Mouse (Mus musculus) MEL (cell line): ENCODE results near the gene Plcb3.

Experiments
- CHD1 ChIP-seq: IDR thresholded peaks from 2 replicates; pipeline ENCODE4 v1.6.1; 2012; ENCODE audit warnings: low read depth, mild to moderate bottlenecking, inconsistent platforms, low read length, improper control_type of control experiment
- CTCF ChIP-seq, 3 experiments: IDR thresholded peaks in 2 of 3; conservative IDR thresholded peaks in 1 of 3; 2 replicates each; pipeline ENCODE4 v1.5.1; 2011 to 2012; ENCODE audit warnings: low read length in 3 of 3, low read depth in 2 of 3, mild to moderate bottlenecking in 2 of 3, improper control_type of control experiment in 1 of 3, inconsistent platforms in 1 of 3, mixed read lengths in 1 of 3, moderate library complexity in 1 of 3; ENCODE audit not compliant: control insufficient read depth in 1 of 3, insufficient read depth in 1 of 3, poor library complexity in 1 of 3, severe bottlenecking in 1 of 3
- ELF1 ChIP-seq: IDR thresholded peaks from 2 replicates; pipeline ENCODE4 v1.6.1; 2014; ENCODE audit warnings: low read depth, mild to moderate bottlenecking, inconsistent platforms, low read length, improper control_type of control experiment, moderate library complexity
- EP300 ChIP-seq, 2 experiments: IDR thresholded peaks; 2 replicates each; pipeline ENCODE4 v1.6.1; 2011; ENCODE audit warnings: improper control_type of control experiment in 2 of 2, low read length in 2 of 2, low read depth in 1 of 2, mild to moderate bottlenecking in 1 of 2
- GATA1 ChIP-seq: IDR thresholded peaks from 2 replicates; pipeline ENCODE4 v1.6.1; 2011; ENCODE audit warnings: low read depth, low read length, improper control_type of control experiment
- MAFK ChIP-seq: IDR thresholded peaks from 2 replicates; pipeline ENCODE4 v1.6.1; 2011; ENCODE audit warnings: low read depth, mild to moderate bottlenecking, low read length, improper control_type of control experiment, borderline replicate concordance
- MYC ChIP-seq: IDR thresholded peaks from 2 replicates; pipeline ENCODE4 v1.6.1; 2011; ENCODE audit warnings: low read depth, mild to moderate bottlenecking, low read length, improper control_type of control experiment, moderate library complexity
- NELFE ChIP-seq: IDR thresholded peaks from 2 replicates; pipeline ENCODE4 v1.6.1; 2011; ENCODE audit warnings: low read depth, low read length, improper control_type of control experiment
- POLR2A ChIP-seq, 2 experiments: IDR thresholded peaks; 2 replicates each; pipeline ENCODE4 v1.6.1; 2011 to 2012; ENCODE audit warnings: low read length in 2 of 2, mild to moderate bottlenecking in 2 of 2, control low read depth in 1 of 2, improper control_type of control experiment in 1 of 2, low read depth in 1 of 2, moderate library complexity in 1 of 2; ENCODE audit not compliant: control insufficient read depth in 1 of 2, insufficient read depth in 1 of 2, poor library complexity in 1 of 2

DNA sequence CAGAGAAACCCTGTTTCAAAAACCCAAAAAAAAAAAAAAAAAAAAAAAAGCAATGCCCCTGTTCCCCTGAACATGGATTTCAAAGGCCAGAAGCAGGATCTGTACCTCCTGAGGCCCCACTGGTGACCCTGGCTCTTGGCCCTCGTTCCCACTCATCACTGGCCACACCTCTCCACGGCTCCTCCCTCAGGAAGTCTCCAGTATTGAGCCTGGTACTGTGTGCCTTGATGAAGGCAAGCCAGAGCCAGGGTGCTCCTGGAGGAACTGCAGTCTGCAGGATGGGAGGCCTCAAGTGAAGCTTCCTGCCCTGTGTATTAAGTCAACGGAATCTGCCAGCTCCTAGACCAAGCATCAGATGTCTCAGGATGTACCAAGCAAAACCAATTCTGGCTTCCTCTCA, 70.1 kb downstream of the Plcb3 start:
- no peak for TF ChIP-seq CHD1
- TF ChIP-seq NELFE: no peak
- TF ChIP-seq POLR2A (IDR thresholded peaks at IDR 0.05; ENCODE audit: control insufficient read depth in 1 of 2, insufficient read depth in 1 of 2, low read depth in 1 of 2, low read length in 2 of 2, poor library complexity in 1 of 2): no peak
- no peak for TF ChIP-seq GATA1
- no peak for TF ChIP-seq ELF1
- TF ChIP-seq MYC: no peak
- no peak for TF ChIP-seq CTCF (IDR thresholded peaks at IDR 0.05 in 2 of 3, conservative IDR thresholded peaks at IDR 0.05 in 1 of 3; ENCODE audit: control insufficient read depth in 1 of 3, insufficient read depth in 1 of 3, low read depth in 2 of 3, low read length in 3 of 3, poor library complexity in 1 of 3, severe bottlenecking in 1 of 3)
- no peak for TF ChIP-seq EP300 (IDR thresholded peaks at IDR 0.05; ENCODE audit: low read depth in 1 of 2, low read length in 2 of 2)
- TF ChIP-seq MAFK: no peak
